Mouse (Mus musculus) frontal cortex, postnatal 36 days (tissue): ENCODE measurements at regions not wholly inside any gene's neighbourhood (a gene's known extent, or its start where the extent isn't known, plus 50 kb on each side); places are given as distances from the start of the nearest gene placed in this dataset.
"Not testable (repeated sequence)": the region's sequence is repeated elsewhere in the genome, so short reads cannot be mapped to it uniquely, and the experiment has no call there.

Experiments
- DNase-seq, 2 experiments: peaks; one replicate each; pipeline ENCODE4 v3.0.0; 2022; ENCODE audit warnings: low spot score in 2 of 2

DNA sequence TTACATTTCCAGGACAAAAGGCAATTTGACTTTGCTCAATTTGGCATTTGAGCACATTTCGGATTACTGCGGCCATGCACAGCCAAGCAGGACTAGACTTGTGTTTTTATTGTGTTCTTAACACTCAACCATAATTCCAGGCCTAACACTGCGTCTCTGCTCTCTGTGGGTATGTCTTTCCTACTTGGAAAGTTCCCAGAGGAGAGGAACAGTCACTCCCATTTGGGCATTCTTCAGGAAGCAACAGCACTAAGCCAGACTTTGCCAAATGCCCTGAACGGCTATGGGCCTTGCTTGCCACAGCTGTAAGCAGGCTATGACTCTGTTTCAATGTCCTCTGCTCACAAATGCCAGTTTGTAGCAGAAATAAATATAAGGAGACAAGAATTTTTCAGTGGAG, 56.5 kb upstream of the Pdk3 start:
- DNase-seq = no peak

DNA sequence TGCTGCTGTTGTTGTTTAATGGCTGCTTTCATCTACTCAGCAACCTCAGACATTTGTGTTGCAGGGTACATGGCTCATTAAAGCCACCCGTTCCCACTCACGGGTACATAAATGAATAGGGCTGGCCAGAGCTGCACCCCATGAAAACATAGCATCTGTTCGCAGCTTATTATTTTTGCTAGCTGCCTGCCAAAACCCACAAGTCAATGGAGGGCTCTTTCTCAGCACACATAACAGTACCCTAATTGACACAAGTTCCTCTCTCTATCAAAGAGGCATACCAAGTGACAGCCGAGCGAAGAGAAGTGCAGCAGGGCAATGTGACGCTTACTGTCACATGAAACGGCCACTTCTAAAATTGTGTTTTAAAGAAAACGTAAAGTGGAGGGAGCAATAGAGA, 57.0 kb upstream of the Pdk3 start:
- DNase-seq = no peak

DNA sequence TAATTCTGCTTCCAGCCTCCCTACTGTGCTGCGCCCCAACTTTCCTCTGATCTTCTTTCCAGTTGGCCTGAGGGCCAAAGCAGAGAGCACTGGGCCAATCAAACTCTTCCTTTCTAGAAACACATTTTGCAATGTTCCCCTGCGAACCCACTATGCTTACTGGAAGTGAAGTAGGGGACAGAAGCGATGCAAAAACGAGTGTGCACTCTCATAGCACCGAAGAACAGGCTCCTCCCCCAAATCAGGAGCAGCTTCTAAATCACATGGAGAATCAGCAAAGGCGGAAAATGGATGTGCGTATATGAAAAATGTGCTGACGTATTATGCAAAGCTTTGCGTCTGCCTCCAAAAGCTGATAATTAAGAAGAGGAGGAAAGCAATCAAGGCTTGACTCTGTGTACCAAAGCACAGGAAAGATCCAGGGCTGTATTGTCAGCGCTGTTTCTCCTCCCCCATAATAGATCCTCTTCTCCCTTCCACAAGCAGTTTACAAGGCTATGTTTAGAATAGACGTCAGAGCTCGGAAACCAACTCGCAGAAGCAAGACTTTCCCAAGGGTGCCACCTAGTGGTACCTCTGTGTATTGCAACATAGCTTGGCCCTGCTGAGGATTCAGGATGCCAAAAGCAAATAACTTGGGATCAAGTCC, 57.5 kb upstream of the Pdk3 start:
- DNase-seq = peak; percentile 80 to 88

DNA sequence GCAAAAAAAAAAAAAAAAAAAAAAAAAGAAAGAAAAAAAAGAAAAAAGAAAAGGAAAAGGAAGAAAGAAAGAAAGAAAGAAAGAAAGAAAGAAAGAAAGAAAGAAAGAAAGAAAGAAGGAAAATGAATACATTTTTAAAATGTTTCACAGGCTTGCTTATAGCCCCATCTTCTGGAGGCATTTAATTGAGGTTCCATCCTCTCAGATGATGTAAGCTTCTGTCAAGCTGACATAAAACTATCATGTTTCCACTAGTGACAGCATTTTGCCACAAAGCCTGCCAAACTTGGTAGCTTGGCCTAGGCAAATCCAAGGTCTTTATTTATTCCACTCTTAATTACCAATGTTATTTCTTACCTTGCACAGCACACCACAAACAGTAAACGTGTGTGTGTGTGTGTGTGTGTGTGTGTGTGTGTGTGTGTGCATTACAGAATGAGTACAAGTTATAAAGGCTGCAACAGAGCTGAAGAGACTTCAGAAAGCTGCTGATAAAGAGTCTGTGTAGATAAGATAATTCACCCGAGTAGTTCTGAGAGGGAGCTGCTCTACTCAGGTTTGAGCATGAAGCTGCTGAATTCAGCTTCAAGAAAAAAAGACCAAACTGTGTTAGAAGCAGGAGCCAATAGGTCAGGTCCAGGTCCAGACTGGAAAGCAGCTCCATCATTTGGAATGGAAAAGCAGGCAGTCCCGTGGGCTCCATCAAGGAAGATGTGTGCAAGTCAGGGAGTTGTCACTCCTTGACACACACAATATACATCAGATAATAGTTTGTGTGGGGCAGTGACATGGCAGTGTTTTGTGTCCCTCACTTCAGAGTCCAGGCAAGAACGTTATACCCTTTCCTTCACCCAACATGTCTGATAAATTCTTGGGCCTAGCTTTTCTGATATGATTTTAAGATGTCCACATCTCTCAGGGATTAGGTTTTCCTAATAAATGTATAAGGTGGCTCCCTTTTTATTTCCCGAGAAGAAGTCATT, 65.1 kb upstream of the Pdk3 start:
- no peak for DNase-seq

DNA sequence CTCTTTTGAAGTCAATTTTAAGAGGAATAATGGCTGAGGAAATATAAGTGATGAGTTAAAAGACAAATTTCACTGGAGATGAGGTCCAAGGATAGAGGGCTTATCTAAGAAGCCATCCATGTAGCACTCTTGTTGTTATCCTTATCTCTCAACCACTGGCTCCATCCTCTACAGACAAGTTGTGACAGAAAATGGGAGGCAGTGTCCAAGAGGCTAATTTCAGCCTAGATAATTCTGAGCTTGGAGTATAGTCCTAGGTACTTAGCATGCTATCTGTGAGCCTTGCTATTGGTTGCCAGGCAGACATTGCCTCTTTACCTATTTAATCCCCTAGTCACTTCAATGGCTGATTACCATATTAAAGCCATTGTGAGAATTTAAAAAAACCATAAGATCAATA, 65.2 kb upstream of the AU015836 start:
- no peak for DNase-seq

DNA sequence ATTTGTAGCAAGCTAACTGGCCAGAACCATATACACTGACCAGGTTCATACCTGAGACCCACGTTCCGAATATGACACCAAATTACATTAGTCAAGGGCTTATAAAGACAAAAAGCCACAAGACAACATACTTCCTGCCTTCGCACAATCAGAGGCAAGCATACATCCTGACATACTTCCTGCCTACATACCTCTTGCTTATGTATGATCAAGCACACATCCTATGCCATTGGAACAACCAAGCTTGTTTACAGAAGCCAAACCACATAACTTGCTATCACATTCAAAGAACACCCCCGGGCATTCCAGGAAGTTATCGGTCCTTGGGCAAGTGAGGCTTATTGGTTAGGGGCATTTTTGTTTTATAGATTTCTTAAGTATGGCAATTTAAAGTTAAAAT, 62.9 kb upstream of the AU015836 start:
- DNase-seq = no peak

DNA sequence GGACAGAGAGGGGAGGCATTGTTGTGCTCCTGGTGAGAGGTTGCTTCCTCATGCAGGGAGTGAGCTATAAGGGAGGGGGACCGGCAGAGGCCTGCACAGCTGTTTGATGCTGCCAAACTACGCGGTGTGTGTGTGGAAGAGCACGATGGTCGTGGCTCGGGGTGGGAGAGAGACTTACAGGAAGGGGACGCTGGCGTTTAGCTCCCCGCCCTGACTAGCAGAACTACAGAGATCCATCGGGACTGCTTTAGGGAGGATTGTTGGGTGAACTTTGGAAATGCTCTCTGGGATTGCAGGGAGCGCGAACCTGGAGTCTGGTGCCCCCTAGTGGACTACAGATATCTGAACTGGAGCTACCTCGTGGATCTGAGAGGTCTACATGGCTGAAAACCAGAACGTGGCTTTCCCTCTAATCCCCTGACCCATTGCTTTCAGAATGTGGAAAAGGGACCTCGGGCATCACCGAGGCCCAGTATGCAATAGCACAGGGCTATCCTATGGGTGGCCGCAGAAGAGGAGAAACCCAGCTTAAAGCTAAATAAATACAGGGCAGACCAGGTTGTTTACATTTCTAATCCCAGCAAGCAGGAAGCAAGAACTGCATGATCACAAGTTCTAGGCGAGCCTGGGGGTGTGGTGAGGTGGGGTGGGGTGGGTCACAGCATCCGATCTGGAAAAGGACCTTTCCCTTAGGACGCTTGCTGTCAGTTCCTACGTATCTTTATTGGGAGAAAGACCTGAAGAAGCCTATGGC, 57.2 kb upstream of the AU015836 start:
- peak; percentile 33 to 54 for DNase-seq

DNA sequence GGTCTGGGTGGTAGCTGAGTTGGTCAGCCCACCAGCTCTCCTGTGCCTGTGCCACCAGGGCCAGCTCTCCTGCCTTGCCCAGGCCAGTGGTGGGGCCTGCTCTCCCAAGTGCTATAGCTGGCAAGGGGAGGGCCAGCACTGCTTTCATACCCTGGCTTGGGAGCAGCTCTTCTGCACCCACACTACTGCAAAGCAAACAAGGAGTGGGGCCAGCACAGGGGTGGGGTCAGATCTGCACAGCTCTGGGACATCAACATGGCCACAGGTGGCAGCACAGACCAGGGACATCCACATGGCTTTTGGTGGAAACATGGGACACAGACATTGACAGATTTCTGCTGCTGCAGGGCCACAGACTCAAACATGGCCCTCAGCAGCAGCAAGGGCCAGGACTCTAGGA, 52.9 kb upstream of the AU015836 start:
- no peak for DNase-seq

DNA sequence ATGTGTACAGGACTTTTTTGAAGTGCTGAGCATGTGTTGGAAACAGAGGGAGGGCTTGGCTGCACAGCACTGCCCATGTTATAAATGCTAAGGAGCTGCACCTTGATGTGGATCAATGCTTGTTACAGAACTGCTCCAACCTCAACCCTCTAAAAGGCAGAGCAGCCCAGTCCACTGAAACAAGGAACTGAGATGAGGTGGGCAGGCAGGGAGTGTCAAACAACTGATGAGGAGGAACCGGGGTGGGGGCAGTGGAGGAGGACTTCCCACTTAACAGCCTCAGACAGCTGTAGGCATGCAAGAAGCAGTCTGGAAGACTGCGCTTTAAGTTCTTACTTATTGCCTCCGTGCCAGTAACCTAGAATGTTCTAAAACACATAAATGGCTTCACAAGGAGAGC, 51.1 kb upstream of the AU015836 start:
- not testable (repeated sequence) for DNase-seq
